Mouse (Mus musculus) cerebellum, postnatal 14 days (tissue): ENCODE data around the gene Tubb4b.

Experiments
- DNase-seq, 2 experiments: peaks; one replicate each; pipeline ENCODE4 v3.0.0; 2021; ENCODE audit warnings: mixed read lengths in 2 of 2

Gene Tubb4b

DNA sequence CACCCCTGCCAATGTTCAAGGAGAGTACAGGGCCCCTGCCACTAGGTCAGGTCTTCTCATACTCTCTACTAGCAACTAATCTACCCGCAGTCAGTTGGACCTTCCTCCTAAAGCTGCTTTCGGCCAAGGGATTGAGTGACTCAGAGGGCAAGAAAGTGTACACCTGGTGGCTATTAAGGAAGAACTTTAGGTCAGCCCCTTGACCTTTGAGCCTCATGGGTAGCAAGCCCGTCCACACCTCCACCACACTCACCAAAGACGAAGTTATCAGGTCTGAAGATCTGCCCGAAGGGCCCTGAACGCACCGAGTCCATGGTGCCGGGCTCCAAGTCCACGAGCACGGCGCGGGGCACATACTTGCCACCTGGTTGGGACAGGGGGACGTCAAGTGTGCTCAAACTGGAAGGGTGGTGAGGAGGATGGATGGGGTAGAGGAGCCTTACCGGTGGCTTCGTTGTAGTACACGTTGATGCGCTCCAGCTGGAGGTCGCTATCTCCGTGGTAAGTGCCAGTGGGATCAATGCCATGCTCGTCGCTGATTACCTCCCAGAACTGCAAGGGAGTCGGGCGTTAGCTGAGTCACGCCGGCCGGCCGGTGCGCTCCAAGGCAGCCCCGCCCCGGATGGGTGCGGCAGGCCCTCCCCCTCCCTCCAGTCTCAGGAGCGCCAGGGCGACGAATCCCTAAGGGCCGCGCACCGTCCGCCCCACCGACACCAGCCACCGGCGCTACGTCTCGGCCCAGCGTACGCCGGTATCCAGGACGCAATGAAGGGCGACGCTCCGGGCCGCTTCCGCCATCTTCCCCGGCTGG, 616 bp downstream of the Tubb4b start:
- DNase-seq, result peak; percentile 73 to 81

DNA sequence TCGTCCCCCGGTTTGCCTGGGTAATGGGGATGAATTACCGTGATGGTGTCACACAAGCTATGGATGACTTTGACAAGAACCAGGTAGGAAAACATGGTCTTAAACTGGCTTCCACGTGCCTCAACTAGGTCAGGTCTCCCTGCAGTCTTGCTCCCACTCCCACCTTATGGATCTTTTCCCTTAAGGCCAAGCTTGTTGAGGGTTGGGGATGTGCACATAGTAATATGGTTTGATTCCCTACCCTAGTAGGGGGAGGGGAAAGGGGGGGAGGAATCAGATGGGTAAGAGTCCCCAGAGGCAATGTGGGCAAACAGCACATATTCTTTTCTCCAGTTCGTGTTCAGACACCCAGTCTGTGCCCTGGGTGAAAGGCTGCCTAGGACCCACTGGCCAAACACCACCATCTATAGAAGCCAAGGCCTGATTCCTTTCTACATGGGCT, 3.1 kb downstream of the Tubb4b start:
- no peak for DNase-seq

DNA sequence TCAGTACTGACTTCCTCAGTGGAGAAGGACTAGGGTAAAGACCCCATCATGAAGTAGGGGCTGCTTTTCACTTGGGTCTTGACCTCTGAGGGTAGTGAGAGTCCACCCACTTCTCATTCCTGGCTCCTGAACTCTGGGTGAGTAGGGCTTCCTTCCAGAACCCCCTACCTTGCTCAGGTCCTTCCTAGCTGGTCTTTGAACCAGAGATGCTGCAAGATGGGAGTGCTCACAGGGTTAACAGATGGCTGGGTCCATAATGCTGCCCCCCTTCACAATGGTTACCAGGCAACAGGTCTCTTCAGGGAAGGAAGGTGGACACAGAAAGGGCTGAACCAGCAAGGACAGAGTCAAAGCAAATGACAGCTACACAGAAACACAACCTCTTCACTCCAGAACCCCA, 6.1 kb downstream of the Tubb4b start, which contains the start of gene Fam166a:
Gene Fam166a, plus strand, starts transcription at position 301 of the 400 bp plus-strand sequence.
- no peak for DNase-seq

DNA sequence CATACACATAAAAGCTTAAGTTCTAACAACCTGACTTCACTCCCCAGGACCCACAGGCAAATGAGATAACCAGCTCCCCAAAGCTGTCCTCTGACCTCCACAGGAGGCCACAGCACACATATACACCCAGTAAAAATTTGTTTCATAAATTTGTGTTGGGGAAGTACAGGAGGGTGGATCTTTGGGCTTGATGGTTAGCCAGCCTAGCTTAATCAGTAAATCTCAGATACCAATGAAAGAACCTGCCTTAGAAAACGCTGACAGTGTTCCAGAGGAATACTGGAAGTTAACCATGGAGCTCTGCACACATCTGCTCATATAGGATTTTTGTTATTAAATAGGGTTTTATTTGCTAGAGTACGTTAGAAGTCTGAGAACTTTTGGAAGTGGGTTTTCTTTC, 6.8 kb downstream of the Tubb4b start:
- no peak for DNase-seq

DNA sequence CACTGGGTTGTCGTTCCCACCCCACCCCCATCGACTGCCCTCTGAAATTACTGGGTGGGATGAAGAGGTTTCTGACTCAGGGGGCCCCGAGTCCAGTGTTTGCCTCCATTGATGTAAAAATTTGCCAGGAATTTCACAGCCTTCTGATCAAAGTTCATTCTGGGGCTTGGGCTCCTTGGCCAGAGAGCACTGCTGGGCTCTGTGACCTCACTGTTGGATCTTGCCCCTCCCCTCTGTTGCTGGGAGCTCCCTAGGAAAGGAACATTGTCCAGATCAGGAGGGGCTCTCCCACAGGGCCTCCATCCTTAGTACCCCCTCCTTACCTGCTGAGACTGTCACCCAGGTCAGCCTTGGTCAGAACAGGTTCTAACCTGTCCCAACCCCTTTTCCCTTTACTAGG, 10.1 kb downstream of the Tubb4b start, which contains the start of gene Stpg3:
Gene Stpg3, minus strand, starts transcription at position 194 of the 400 bp plus-strand sequence.
- DNase-seq, result no peak

DNA sequence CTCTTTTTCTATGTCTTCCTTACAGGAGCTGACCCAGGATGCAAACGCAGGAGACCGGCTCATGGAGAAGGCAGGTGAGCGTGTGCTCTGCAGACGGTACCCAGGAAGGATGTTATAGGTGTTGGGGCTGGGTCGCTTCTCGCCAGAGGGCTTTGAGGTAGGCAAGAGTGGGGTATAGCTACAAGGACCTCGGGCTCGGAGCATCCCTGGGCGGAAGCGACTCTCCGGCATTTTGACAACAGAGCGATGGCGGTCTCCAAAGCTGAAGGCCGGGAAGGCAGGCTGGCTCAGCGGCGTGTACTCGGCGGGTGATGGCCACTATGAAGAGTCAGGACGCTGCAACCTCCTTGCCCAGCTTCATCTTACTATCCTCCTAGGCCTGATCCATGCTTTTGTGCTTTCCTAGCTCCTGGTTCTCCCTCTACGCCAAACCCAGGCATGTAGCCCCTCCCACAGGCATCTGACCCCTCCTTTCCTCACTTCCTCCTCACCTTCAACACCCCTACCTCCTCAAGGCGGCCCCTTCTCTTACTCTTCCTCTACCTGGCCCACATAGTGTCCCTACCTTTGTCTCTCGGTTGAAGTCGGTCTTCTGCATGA, 11.1 kb downstream of the Tubb4b start:
- DNase-seq, result no peak

DNA sequence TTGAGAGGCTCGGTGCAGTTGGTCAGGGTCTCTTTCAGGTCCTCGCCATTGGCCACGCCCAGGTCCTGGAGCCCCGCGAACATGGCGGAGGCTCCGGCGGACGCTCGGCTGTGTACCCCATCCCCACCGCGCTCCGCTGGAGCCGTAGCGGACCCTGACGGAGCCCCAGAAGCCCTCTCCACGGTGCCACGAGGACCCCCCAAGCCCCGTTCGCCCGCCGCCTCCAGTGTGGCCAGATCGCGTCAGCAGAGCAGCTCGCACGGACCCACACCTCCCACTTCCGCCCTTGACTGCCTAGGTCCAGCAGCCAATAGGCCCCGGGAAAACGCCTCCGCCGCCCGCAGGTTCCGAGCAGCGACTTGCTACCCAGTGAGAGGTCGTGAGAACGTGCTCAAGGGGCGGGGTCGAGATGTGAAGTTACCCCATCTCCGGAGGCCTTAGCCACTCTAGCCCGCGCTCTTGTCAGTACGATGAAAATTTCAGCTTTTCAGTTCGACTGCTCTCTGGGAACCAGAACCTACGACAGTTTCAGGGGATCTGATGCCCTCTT, 13.3 kb downstream of the Tubb4b start, which contains the start of gene Nelfb:
Gene Nelfb, minus strand, starts transcription at position 369 of the 550 bp plus-strand sequence.
- peak; percentile 92 to 94 for DNase-seq

DNA sequence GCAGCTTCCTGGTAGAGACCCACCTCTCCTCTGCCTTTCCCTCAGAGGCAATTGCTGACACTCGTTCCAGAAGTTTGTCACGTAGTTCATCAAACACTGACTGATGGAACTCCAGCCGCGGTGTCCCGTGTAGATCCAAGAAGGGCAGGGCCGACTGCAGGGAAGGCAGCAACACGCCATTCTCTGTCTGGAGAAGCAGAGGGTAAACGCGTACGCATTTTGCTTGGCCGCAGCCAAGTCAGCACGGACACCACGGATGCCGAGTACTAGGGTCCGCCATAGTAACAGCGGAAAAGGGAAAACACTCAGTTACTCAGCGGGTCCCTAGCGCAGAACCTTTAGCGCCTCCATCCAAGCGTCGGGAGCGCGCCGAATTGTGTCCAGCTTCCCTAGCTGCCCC, 13.8 kb downstream of the Tubb4b start:
- DNase-seq, result no peak

DNA sequence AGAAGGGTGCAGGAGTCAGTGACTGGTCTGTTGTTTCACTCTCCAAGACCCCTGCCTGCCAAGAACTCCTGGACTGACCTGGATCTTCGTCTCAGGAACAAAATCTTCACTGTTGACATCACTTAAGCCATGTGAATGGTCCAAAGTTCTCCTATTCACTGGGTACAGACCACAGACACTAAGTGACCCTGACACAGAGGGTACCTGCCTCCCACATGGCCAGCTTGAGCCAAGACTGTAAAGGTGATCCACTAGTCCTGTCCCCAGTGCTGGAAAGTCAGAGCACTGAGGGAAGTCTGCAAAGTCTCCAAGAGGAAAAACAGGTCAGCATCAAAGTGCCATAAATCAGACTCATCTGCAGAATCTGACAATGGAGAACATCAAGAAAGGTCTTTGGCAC, 16.9 kb downstream of the Tubb4b start:
- DNase-seq, result no peak

DNA sequence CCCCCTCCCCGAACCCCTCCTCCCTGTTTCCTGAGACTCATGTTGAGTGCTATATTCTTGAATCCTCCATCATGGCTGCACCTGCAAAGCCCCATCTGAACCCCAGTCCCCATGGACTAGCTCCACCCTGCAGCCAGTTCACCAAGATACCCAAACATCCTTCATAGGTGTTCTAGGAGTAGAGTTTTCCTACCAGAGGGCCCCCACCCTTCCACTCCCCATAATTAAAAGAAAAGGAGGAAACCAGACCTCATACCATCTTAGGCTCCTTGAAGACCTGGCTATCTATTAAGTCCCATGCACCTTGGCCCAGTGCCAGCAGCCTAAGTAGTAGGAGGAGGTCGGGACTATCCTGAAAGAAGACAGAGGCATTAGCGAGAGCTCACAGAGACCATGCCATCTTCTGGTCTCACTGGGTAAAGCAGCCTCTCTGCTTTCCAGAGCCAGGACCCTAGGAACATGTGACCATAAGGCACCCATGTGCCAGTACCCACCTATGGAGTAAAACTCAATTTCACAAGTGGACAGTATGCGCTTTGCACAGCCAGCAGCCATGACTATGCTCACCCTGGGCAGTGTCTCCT, 20.8 kb downstream of the Tubb4b start:
- DNase-seq, result peak in 1 of 2 experiments; percentile 48

DNA sequence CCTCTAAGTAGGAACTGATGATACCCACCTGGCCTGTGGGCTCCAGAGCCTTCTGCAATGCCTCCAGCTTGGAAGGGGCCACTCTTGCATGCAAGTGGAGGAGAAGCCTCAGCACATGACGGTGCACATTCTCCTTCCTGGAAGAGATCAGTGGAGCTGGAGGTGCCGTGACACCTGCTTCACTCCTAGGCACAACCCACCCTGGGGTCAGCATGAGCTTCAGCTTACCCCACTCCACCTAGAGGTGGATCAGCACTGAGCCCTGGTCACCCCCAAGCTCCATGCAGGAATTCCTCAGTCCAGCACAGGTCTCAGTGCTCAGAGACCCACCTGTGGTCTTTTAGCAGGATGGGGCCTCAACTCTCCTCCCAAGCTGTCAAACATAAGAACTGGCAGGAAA, 23.9 kb downstream of the Tubb4b start:
- no peak for DNase-seq

DNA sequence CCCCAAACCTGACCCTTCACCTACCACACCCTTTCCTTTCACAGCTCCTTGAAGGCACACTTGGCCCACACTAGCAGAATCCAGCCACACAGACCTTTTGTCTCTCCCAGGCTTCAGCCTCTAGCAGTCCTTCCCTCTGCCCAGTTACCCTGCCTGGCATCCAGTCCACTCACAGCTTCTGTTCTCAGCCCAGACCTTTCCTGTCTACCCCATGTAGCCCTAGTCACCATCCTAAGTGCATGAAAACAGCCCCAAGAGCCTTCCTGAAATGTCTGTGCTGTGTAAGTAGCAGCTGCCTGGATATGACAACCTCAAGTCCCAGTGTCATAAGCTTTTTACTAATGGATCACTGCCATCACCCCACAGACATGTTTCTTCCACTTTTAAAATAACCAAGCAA, 26.6 kb downstream of the Tubb4b start:
- DNase-seq, result no peak

DNA sequence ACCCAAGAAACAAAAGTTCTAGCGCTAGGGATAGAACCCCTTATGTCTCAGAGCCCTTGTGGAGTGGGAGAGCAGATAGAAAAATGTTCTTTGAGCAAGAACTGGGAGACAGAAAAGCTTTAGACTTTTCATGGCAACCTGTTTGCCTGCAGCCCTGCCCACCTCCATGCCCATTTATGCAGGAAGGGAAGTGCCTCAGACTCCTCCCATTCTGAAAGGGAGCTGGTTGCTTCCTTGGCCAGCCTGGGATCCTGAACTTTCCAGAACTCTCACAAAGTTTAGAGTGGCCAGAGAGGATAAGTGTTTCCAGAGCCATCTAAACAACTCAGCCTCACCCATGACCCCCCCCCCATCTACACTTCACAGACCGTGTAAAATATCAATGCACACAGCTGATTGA, 27.3 kb downstream of the Tubb4b start:
- DNase-seq, result no peak

DNA sequence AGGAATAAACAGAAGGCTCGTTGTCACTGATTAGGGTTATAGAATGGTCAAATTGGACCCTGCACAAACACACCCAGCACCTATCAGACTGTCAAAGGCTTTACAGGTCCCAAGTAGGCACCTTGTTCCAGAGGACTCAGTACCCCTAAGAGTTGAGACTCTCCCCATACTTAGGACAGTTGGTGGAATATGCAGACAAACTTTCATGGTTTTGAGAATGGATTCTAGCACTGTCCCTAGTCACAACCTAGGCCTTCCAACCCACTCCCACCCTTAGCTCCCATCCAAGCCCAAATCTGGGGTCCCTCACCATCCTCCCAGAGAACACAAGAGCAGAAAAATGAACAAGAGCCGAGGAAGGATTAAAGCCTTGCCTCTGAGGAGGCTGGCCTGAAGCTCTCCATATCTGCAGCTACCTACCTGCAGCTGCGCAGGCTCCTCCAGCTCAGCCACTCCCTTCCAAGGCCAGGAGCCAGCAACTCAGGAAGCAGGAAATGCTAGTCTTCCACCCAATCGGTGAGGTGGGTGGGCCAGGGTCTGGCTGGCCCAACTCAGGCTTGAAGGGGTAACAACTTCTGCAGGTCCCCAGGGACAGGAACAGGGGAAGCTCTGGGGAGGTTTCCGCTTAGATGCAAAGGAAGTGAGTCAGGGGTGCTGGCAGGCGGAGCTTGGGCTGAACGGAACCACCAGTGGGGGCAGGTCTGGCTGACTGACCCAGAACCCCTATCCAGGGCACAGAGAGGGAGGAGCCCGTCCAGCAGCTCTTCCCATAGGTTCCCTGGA, 28.1 kb downstream of the Tubb4b start, which contains the start of gene Tor4a:
Gene Tor4a, minus strand, starts transcription at position 715 of the 783 bp plus-strand sequence.
- DNase-seq, result no peak

DNA sequence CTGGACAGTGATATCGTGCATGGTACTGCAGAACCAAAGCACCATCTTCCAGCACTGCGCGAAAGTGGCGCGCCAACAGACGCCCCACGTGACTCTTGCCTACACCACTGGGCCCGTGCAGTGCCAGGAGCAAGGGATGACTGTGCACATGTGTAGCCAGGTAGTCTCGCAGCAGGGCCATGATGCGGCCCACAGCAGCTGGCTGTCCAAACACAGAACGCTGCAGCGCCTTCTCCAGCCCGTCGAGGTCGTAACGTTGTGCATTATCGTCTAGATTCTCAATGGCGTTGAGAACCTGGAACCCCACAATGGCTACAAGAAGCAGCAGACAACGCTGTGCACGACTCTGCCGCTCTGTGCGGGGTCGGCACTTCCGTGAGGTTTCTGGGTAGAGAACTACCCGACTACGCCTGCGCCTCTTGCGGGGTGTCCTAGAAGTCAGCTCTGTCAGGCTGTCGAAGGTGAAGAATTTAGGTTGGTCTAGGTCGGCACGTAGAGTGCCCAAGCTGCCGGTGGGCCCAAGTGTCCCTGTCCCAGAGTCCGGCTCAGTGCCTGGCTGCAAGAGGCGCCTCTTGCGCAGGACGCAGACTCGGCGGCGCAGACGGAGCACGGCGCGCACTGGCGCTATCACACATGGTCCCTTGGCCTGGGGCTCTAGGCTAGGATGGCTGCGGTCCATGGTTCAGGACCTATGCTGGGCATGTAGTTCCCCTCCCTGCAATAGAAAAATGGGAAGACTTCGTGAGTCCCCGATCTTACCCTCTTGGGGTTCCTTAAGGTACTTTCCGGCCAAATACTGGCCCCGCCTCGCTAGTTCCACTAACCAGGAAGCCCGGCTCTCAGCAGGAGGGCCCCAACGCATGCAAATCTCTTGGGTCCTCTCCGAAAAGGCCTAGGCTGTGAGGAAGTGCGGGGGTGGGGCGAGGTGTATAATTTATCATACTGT, 29.0 kb downstream of the Tubb4b start:
- DNase-seq, result no peak

DNA sequence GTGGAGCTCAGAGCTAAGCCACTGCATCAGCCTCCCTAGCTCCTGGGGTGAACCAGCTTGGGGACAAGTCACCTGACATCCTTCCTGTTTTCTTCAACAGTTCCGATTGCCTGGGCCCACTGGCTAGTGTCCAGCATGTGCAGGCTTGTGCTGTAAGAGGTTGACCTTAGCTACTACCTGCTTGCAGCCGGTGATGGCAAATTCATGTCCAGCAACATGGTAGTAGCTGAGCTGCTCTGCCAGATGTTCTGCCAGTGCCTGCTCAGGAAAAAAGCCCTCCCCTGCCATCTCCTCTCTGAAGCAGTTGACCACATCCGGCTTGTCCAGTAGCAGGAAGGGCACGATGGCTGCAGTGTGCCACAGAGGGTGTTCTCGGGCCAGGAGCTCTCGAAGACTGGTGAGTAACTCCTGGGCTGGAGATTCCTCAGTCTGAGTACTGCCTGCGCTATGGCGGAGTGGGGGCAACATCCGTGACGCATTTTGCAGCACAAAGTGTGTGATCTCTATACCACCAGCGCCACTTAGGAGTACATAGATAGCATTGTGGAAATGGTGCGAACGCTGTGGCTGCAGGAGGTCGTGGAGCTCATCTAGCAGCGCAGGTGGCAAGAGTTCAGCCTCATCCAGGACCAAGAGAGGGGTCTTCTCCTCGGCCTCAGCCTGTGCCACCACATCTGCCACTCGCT, 29.9 kb downstream of the Tubb4b start:
- peak in 1 of 2 experiments; percentile 12 for DNase-seq

DNA sequence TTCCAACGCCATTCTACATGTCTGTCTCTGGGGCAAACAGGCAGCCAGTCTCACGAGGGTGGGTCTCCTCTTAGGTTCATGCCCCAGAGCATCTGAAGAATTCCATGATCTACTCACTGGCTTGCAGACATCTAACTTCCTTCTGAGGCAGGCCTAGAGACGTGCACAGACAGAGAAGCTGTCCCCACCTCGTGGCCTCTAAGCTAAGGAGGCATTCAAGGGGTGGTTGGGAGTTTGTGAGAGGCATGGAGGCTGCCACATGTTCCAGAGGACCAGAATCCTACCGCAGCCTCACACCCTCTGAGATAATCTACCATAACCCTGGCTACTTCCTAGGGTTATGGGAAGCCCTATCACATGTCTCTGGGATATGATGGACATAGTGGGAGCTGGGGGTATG, 30.5 kb downstream of the Tubb4b start:
- DNase-seq, result no peak

DNA sequence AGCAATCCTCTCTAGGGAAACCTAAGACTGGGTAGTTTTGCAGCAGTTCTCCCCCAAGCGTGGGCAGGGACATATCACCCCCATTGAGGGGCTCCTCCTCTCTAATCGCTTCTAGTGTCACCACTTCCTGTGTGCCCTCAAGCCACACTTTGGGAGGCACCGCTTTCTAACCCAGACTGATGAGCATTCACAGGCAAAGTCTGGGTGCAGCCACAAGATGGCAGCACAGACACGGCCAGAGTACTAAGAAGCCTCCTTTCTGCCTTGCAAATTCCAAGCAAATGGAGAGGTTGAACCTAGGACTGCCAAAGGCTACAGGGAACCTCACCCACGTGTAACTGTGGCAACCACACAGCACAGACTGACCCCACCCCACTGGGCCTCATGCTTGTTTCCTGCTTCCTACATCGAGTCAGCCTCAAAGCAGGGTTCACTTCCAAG, 31.2 kb downstream of the Tubb4b start:
- DNase-seq, result peak; percentile 89 to 91

DNA sequence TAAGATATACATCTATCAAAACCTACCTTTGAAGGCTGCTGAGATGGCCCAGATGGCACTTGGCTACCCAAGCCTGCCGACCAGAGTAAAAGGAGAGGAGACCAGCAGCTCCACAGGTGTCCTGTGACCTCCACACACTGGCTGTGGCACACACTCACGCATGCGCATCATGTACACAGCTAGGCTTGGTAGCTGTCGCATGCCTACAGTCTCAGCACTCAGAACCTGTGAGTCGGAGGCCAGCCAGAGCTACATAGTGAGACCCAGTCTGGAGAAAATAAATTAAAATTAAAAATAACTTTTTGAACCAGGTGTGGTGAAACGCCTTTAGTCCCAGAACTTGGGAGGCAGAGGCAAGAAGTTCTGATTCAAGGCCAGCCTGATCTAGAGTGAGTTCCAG, 36.7 kb downstream of the Tubb4b start:
- DNase-seq, result no peak

DNA sequence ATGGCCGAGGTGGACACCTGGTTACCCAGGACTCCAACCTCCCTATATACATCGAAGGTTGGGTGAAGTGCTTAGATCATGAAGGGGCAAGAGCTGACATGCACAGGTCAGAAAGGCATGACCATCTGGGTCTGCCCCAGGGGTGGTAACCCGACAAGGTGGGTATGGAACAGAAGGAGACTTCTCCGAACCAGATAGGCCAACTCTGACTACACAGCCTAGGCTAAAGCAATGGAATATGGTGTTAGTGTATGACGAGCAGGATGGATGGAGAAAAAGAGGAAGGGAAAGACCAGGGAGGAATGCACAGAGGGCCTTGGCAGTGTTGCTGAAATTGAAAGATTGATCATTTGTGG, 37.9 kb downstream of the Tubb4b start:
- no peak for DNase-seq
